Mouse (Mus musculus) hindbrain, embryonic 16.5 days (tissue): ENCODE measurements around the gene Olfr747. TPM values are rescaled to one million over a fixed set of nuclear protein-coding genes. Genes with fewer than 3 reads are reported as not detected.

Experiments
- polyA plus RNA-seq: library from polyadenylated mRNA; unstranded; fragments of >200 nt; fragmentation: Nextera tagmentation; extraction: Ambion mirVana; gene quantifications from 2 replicates; pipeline ENCODE4 v1.2.1, GENCODE M21; 2015

Gene Olfr747
- polyA plus RNA-seq, 1 experiment from 2014 or later = not detected

Other genes starting within 250 kb of the Olfr747 start
- not detected in 2 replicates for gene Olfr740, start 247.7 kb downstream of the Olfr747 start, polyA plus RNA-seq
- not detected in 2 replicates for gene Olfr741, start 220.5 kb downstream of the Olfr747 start, polyA plus RNA-seq
- not detected in 2 replicates for gene Olfr742, start 189.6 kb downstream of the Olfr747 start, polyA plus RNA-seq
- gene Olfr743, start 171.4 kb downstream of the Olfr747 start, polyA plus RNA-seq = not detected in 2 replicates
- not detected in 2 replicates for gene Olfr744, start 78.3 kb downstream of the Olfr747 start, polyA plus RNA-seq
- gene Olfr745, start 53.8 kb downstream of the Olfr747 start, polyA plus RNA-seq = not detected in 2 replicates
- not detected in 2 replicates for gene Olfr746, start 46.1 kb downstream of the Olfr747 start, polyA plus RNA-seq
- not detected in 2 replicates for gene Olfr748, start 14.2 kb upstream of the Olfr747 start, polyA plus RNA-seq
- not detected in 2 replicates for gene Olfr749, start 51.9 kb upstream of the Olfr747 start, polyA plus RNA-seq
- 121 and 123 TPM in 2 replicates for gene Ttc5, start 92.3 kb upstream of the Olfr747 start, polyA plus RNA-seq
- not detected in 2 replicates for gene Ccnb1ip1, start 114.5 kb upstream of the Olfr747 start, polyA plus RNA-seq
- gene Parp2, start 114.6 kb upstream of the Olfr747 start, polyA plus RNA-seq = 42.7 and 43.1 TPM in 2 replicates
- gene Tep1, start 177.4 kb upstream of the Olfr747 start, polyA plus RNA-seq = 2.9 and 3.3 TPM in 2 replicates
- 4.2 and 4.3 TPM in 2 replicates for gene Klhl33, start 204.3 kb upstream of the Olfr747 start, polyA plus RNA-seq
- gene Osgep, start 231.7 kb upstream of the Olfr747 start, polyA plus RNA-seq = 110 and 111 TPM in 2 replicates
- 158 and 167 TPM in 2 replicates for gene Apex1, start 231.8 kb upstream of the Olfr747 start, polyA plus RNA-seq
- gene Pip4p1, start 237.7 kb upstream of the Olfr747 start, polyA plus RNA-seq = 104 and 113 TPM in 2 replicates
- gene Pnp, start 237.9 kb upstream of the Olfr747 start, polyA plus RNA-seq = 23.4 and 24.0 TPM in 2 replicates